Mouse (Mus musculus): Measurements from ENCODE around the gene Tcp11. TPM values are rescaled to one million over a fixed set of nuclear protein-coding genes. Genes with fewer than 3 reads are reported as not detected.

Tcp11 gene
- 1.7 and 1.9 TPM in 2 replicates for polyA plus RNA-seq (2016; fragmentation: Nextera tagmentation; extraction: Ambion mirVana)

DNA sequence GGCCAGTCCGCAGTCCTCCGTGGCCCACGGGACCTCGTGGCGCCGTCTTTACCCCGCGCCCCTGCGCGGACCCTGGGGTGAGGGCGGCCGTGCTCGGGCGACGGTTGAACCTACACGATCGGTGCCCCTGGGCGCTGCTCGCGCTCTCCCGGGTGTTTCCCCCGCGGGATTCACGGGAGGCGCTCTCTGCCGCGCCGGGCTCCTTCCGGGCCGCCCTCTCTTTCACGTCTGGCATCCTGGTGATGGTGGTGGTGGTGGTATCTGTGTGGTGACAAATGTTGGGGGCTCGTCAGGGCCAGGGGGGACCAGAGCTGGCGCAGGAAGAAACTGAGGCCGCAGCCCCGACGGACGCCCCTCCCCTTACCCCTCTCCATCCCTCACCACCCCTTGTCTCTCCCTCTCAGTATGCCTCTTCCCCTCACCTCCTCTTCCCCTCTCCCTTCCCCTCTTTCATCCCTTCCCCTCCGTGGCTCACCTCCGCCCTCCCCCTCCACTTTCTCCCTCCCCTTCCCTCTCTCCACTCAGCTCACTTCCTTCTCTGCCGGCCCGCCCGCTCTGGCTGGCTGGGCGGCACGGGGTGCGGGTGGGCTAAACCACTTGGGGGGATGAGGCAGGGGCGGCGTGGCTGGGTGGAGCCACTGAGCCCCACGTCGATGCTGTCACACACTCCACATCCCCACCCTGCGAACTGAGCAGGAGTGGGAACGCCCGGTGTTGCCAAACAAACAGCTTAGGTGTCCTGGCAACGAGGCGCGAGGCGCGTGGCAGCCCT lies at the start of gene Tcp11:
TSS of gene Tcp11 (minus strand) at position 595 of the 772 bp plus-strand sequence.
- Histone ChIP-seq H3K4me2 (replicated peaks) (peak within 1 kb of the TSS; percentile 100), H3K36me3 (no peaks in the 10 kb centered on the region), H3K9me3 (no peaks in the 10 kb centered on the region), H3K4me3 (peak within 1 kb of the TSS; percentile 65), H3K27ac (peak within 1 kb of the TSS; percentile 57; the same call in 1 of the 2 replicates), H3K9ac (peak within 1 kb of the TSS; percentile 66), H3K4me1 (peaks cover 7% of the 10 kb centered on the region; the same call in 1 of the 2 replicates), H3K27me3 (0 out of 2 replicates have a peak, but pooled peaks cover 9% of the 10 kb centered on the region)
- WGBS = under 1% methylated on average over 55 of the region's 57 CpGs
- ATAC-seq (ENCODE audit: insufficient number of reproducible peaks, insufficient read depth, low FRiP score, low TSS enrichment) = peak; percentile 74

DNA sequence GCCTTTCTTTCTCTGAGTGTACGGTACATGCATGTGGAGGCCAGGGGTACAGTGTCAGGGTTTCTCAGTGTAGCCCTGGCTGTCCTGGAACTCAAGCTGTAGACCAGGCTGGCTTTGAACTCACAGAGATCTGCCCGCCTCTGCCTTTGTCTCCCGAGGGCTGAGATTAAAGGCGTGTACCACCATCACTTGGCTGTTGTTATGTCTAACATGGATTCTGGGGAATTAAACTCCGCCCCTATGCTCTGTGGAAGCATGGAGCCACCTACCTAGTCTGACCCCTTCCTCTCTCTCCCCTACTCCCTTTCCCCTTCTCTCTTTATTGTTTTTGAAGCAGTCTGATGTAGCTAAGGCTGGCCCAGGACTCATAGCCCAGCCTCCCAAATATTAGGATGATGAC lies 49.4 kb upstream of the Tcp11 start:
- no peak overlapping the region for H3K4me2 ChIP-seq (replicated peaks)
- 0 out of 2 replicates have a peak, but pooled peaks cover 4% of the 10 kb centered on the region for H3K4me1 ChIP-seq
- H3K27me3 ChIP-seq = no peaks in the 10 kb centered on the region
- no peak overlapping the region for H3K9ac ChIP-seq
- no peak overlapping the region for H3K4me3 ChIP-seq
- no peak for ATAC-seq (ENCODE audit: insufficient number of reproducible peaks, insufficient read depth, low FRiP score, low TSS enrichment)
- no peaks in the 10 kb centered on the region for H3K9me3 ChIP-seq
- H3K27ac ChIP-seq = no peak overlapping the region
- H3K36me3 ChIP-seq = no peaks in the 10 kb centered on the region
- 89% methylated on average over 5 of the region's 5 CpGs for WGBS

DNA sequence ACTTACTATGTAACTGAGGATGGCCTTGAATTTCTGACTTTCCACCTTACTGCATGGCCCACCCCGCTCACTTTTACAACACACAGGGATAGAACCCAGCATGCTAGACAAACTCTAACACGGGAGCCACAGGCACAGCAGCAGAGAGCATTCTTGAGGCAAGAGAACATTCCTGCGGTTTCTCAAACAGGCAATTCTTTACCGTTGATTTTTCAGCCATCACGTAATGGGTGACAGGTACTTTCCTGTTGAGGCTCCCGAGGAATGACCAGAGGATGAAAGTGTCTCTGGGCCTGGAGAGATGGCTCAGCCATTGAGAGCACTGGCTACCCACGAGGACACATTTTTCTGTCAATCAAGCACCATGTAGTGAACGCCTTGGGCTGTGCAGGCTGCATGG lies 43.9 kb upstream of the Tcp11 start:
- H3K4me3 ChIP-seq = no peak overlapping the region
- no peaks in the 10 kb centered on the region for H3K36me3 ChIP-seq
- H3K4me2 ChIP-seq (replicated peaks) = no peak overlapping the region
- peaks cover 9% of the 10 kb centered on the region; the same call in 1 of the 2 replicates for H3K4me1 ChIP-seq
- 58% methylated on average over 8 of the region's 8 CpGs for WGBS
- no peak for ATAC-seq (ENCODE audit: insufficient number of reproducible peaks, insufficient read depth, low FRiP score, low TSS enrichment)
- H3K27me3 ChIP-seq = no peaks in the 10 kb centered on the region
- no peaks in the 10 kb centered on the region for H3K9me3 ChIP-seq
- H3K9ac ChIP-seq = no peak overlapping the region
- no peak overlapping the region for H3K27ac ChIP-seq

DNA sequence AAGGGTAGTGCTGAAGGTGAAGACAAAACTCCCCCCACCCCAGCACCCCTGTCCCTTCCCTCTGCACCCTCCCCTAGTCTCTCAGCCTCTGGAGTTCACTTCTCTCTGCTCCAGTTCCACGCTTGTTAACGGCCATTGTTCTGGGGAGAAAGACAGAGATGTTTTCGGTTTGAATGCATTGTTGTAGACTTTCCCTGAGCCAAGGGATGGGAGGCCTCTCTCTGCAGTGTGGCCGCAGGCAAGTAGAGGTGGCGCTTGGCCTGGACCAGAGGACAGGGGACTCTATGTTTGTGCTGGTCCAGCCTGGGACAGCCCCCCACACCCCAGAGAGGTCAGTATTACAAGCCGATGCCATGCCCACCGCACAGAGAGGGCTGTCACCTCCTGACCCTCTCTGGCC lies 43.2 kb upstream of the Tcp11 start:
- H3K27ac ChIP-seq = peak overlapping the region; percentile 50; the same call in 1 of the 2 replicates

DNA sequence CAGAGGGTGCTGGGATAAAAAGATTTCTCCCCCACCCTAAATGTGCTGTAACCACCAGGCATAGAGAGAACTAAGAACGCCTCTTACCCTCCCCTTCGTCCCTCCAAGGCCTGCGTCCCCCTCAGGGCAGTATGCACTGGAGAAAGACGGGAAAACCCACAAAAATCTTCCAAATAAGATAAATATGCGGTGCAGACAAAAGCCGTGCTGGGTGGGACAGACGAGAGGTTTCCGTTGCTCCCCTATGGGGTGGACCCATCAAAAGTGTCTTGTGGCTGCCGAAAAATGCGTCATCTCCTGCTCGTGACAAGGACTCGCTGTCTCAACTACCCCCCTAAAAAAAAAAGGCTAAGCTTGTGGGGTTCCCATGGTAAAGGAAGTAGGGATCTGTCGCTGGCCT lies 42.5 kb upstream of the Tcp11 start:
- WGBS = 37% methylated on average over 13 of the region's 13 CpGs
- ATAC-seq (ENCODE audit: insufficient number of reproducible peaks, insufficient read depth, low FRiP score, low TSS enrichment) = no peak
- Histone ChIP-seq H3K9me3 (no peaks in the 10 kb centered on the region), H3K4me3 (no peak overlapping the region), H3K4me2 (replicated peaks) (no peak overlapping the region), H3K27ac (peak overlapping the region; percentile 50), H3K4me1 (peaks cover 9% of the 10 kb centered on the region; the same call in 1 of the 2 replicates), H3K9ac (no peak overlapping the region), H3K36me3 (no peaks in the 10 kb centered on the region), H3K27me3 (no peaks in the 10 kb centered on the region)

More for the DNA sequence above, 43.2 kb upstream of the Tcp11 start:
- WGBS = 25% methylated on average over 7 of the region's 7 CpGs
- ATAC-seq (ENCODE audit: insufficient number of reproducible peaks, insufficient read depth, low FRiP score, low TSS enrichment) = no peak
- H3K36me3 ChIP-seq = no peaks in the 10 kb centered on the region
- no peak overlapping the region for H3K4me2 ChIP-seq (replicated peaks)
- H3K4me1 ChIP-seq = peaks cover 9% of the 10 kb centered on the region; the same call in 1 of the 2 replicates
- H3K9ac ChIP-seq = no peak overlapping the region
- no peaks in the 10 kb centered on the region for H3K27me3 ChIP-seq
- H3K4me3 ChIP-seq = no peak overlapping the region
- H3K9me3 ChIP-seq = no peaks in the 10 kb centered on the region

DNA sequence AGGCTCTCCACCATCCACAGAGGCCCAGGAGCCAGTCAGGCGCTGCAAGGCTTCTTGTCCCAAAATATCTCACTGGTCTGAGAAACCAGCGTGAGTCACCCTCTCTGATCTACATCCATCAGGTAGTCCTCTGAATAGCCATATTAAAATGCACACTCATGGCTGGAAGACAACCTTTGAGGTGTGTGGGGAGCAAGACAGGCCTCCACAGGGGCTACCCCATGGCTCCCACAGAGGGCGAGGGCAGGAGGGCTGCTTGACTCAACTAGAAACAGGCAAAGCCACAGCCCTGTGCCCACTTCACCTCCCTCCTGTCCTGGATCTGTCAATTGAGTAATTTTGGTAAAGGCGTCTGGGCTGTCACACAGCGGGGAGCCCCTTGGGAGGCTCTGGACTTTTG lies 40.0 kb upstream of the Tcp11 start:
- Histone ChIP-seq H3K9ac (no peak overlapping the region), H3K36me3 (no peaks in the 10 kb centered on the region), H3K9me3 (no peaks in the 10 kb centered on the region), H3K27ac (no peak overlapping the region), H3K4me2 (replicated peaks) (no peak overlapping the region), H3K4me3 (no peak overlapping the region), H3K27me3 (no peaks in the 10 kb centered on the region), H3K4me1 (peaks cover 9% of the 10 kb centered on the region; the same call in 1 of the 2 replicates)
- ATAC-seq (ENCODE audit: insufficient number of reproducible peaks, insufficient read depth, low FRiP score, low TSS enrichment) = no peak
- WGBS = 83% methylated on average over 5 of the region's 5 CpGs

DNA sequence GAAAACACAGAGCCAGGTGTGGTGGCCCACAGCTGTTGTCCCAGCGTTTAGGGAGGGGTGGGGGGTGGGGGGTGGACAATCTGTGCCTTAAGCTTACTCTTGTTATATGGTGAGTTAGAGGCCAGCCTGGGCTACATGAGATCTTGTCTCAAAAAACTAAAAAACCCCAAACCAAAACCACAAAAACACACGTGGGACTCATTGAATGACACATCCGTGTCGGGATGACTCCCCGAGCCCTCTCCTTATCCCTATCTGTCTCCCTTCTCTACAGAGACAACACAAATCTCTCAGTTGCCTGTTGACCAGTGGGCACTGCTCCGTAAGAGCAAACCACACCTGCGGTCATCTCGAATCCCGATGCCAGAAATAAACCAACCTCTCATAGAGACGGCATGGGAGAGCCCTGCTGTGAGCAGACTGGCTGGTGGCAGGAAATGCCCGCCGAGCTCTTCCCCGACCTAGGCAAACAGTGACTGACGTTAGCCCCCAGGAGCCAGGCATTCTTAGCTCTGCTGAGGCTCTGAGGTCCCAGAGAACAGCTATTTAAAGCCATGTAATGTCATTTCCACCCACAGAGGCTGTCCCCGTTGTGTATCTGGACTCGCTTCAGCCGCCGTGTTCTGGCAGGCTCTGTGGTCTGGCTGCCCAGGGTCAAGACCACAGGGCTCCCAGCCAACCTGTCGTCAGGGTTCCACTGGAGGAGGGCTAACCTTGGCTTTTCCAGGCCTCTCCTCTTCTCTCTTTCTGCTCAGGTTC lies 37.2 kb upstream of the Tcp11 start:
- Histone ChIP-seq H3K36me3 (no peaks in the 10 kb centered on the region), H3K27ac (no peak overlapping the region), H3K4me3 (no peak overlapping the region), H3K4me2 (replicated peaks) (no peak overlapping the region), H3K27me3 (no peaks in the 10 kb centered on the region), H3K9ac (no peak overlapping the region), H3K4me1 (peaks cover 11% of the 10 kb centered on the region), H3K9me3 (no peaks in the 10 kb centered on the region)
- no peak for ATAC-seq (ENCODE audit: insufficient number of reproducible peaks, insufficient read depth, low FRiP score, low TSS enrichment)
- 50% methylated on average over 19 of the region's 19 CpGs for WGBS

DNA sequence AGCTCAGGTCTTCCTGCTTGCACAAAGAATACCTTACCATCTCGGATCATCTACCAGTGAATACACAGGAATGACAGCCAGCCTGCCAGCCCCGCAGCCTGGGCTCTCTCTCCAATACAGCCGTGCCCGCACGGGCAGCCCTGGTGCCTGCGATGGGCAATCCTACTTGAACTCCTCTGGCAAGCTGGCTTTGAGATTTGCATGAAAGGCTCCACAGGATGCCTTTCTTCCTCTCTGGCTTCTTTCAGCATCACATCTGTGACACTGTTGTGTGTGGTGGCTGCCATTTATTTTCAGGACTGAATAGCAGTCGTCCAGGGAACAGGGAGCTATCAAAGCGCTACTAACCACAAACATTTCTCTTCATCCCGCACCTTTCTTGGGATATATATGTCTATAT lies 35.9 kb upstream of the Tcp11 start:
- 86% methylated on average over 9 of the region's 9 CpGs for WGBS
- ATAC-seq (ENCODE audit: insufficient number of reproducible peaks, insufficient read depth, low FRiP score, low TSS enrichment) = no peak

DNA sequence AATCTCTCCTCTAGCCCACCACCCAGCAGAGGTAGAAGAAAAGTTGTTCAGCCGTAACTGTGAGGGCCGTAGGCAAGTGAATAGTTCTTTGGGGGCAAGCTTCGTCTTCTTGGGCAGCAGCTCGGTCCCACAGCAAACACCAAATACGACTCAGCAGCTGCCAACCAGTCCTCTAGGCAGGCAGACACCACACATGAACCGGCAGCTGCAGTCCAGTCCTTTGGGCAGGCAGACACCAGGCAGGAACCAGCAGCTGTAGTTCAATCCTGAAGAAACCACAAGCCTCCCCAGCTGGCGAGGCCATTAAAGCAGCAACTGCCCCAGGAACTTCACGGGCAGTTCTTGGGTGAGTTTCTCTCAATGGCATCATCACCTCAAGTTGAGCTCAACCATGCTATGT lies 31.8 kb upstream of the Tcp11 start:
- WGBS = 86% methylated on average over 8 of the region's 8 CpGs
- Histone ChIP-seq H3K9ac (no peak overlapping the region), H3K4me1 (peaks cover 24% of the 10 kb centered on the region), H3K9me3 (no peaks in the 10 kb centered on the region), H3K4me3 (no peak overlapping the region), H3K27ac (no peak overlapping the region), H3K27me3 (no peaks in the 10 kb centered on the region), H3K4me2 (replicated peaks) (no peak overlapping the region), H3K36me3 (no peaks in the 10 kb centered on the region)
- ATAC-seq (ENCODE audit: insufficient number of reproducible peaks, insufficient read depth, low FRiP score, low TSS enrichment) = no peak

More for the DNA sequence above, 35.9 kb upstream of the Tcp11 start:
- H3K4me1 ChIP-seq = peaks cover 11% of the 10 kb centered on the region
- no peaks in the 10 kb centered on the region for H3K27me3 ChIP-seq
- H3K4me2 ChIP-seq (replicated peaks) = no peak overlapping the region
- H3K9me3 ChIP-seq = no peaks in the 10 kb centered on the region
- no peak overlapping the region for H3K4me3 ChIP-seq
- H3K27ac ChIP-seq = no peak overlapping the region
- no peaks in the 10 kb centered on the region for H3K36me3 ChIP-seq
- H3K9ac ChIP-seq = no peak overlapping the region

DNA sequence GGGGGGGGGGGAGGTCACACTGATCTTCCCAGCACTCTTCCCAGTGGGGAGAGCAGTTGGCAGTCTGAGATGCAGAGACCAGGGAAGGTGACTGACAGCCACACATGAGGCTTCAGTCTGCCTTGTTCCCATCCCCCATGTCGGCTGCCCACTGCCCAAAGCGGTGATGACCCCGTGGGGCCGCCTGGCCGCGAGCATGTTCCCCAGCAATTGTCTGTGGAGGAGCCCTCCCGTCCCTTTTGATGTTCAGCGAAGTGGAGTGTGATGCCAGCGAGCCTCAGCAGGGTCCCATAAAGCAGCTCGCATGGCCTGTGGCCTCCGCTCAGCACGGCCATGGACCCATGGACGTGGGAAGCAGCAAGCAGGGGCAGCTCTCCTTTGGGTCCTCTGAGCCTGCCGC lies 26.8 kb upstream of the Tcp11 start:
- ATAC-seq (ENCODE audit: insufficient number of reproducible peaks, insufficient read depth, low FRiP score, low TSS enrichment) = no peak
- peaks cover 18% of the 10 kb centered on the region for H3K4me1 ChIP-seq
- H3K36me3 ChIP-seq = no peaks in the 10 kb centered on the region
- H3K4me3 ChIP-seq = no peak overlapping the region
- WGBS = 18% methylated on average over 14 of the region's 14 CpGs
- no peak overlapping the region for H3K4me2 ChIP-seq (replicated peaks)
- H3K27ac ChIP-seq = no peak overlapping the region
- H3K27me3 ChIP-seq = no peaks in the 10 kb centered on the region
- H3K9me3 ChIP-seq = no peaks in the 10 kb centered on the region
- no peak overlapping the region for H3K9ac ChIP-seq

DNA sequence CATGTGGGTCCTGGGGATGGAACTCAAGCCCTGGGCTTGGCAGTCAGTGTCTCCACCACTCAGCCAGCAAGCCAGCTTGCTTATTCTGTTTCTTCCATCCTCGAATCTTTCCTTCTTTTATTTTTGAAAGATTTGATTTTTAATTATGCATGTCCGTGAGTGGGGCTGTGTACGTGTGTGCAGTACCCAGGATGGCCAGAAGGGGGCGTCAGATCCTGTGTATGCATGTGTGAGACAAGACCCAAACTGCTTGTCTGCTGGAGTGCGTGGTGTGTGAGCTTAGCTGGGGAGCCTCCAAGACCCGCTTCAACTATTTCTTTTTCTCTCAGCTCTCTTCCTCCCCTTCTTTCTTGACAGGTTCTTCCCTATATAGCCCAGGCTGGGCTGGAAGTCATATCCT lies 25.9 kb upstream of the Tcp11 start:
- Histone ChIP-seq H3K4me3 (no peak overlapping the region), H3K36me3 (no peaks in the 10 kb centered on the region), H3K27me3 (no peaks in the 10 kb centered on the region), H3K4me1 (peaks cover 24% of the 10 kb centered on the region), H3K27ac (no peak overlapping the region), H3K9me3 (no peaks in the 10 kb centered on the region), H3K4me2 (replicated peaks) (no peak overlapping the region), H3K9ac (no peak overlapping the region)
- ATAC-seq (ENCODE audit: insufficient number of reproducible peaks, insufficient read depth, low FRiP score, low TSS enrichment) = no peak
- 74% methylated on average over 6 of the region's 6 CpGs for WGBS

DNA sequence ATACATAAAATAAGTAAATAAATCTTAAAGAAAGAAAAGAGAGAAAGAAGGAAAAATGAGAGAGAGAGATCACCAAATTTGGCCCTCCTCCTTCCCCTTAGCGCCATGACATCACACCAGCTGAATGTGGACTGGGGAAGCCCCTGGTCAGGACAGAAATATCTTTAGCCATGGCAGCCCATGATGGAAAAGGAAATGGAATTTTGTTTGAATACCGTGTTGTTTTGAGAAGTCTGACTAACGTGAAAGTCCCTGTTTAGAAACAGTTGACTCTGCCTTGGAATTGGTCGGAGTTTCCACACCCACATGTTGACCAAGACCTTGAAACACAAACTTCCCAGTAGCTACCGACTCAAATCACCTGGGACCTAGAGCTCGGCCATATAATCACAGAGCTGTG lies 24.0 kb upstream of the Tcp11 start:
- no peak overlapping the region for H3K4me3 ChIP-seq
- H3K9me3 ChIP-seq = no peaks in the 10 kb centered on the region
- H3K27me3 ChIP-seq = no peaks in the 10 kb centered on the region
- no peak overlapping the region for H3K9ac ChIP-seq
- H3K36me3 ChIP-seq = no peaks in the 10 kb centered on the region
- no peak overlapping the region for H3K27ac ChIP-seq
- no peak for ATAC-seq (ENCODE audit: insufficient number of reproducible peaks, insufficient read depth, low FRiP score, low TSS enrichment)
- H3K4me1 ChIP-seq = peaks cover 12% of the 10 kb centered on the region
- 83% methylated on average over 6 of the region's 6 CpGs for WGBS
- no peak overlapping the region for H3K4me2 ChIP-seq (replicated peaks)

All from embryonic facial prominence, embryonic 12.5 days (tissue).